Mouse (Mus musculus) forebrain, embryonic 14.5 days (tissue): ENCODE measurements at regions not wholly inside any gene's neighbourhood (a gene's known extent, or its start where the extent isn't known, plus 50 kb on each side); places are given as distances from the start of the nearest gene placed in this dataset.

Experiments used
- ATAC-seq: fragments of 200-750 bp; cut with Nextera tagmentation; 2 replicates; pipeline ENCODE4 v1.8.0; 2017; ENCODE audit warnings: mild to moderate bottlenecking, moderate library complexity
- DNase-seq: peaks from one replicate; pipeline ENCODE4 v3.0.0-alpha.2; 2015; ENCODE audit warnings: low spot score
- H3K27ac ChIP-seq: fragments of 300-500 bp; sonication (generic); 2 replicates; pipeline ENCODE4 v1.5.1; 2014; ENCODE audit warnings: low read depth, mild to moderate bottlenecking, control low read depth, low read length, moderate library complexity
- H3K27me3 ChIP-seq: fragments of 300-500 bp; sonication (generic); replicated peaks from 2 replicates; pipeline ENCODE4 v1.6.1; 2014; ENCODE audit warnings: low read length, control low read depth, mixed read lengths; ENCODE audit not compliant: control insufficient read depth, insufficient read depth
- H3K36me3 ChIP-seq: fragments of 300-500 bp; sonication (generic); 2 replicates; pipeline ENCODE4 v1.6.1; 2014; ENCODE audit warnings: low read length, control low read depth; ENCODE audit not compliant: control insufficient read depth, insufficient read depth
- H3K4me1 ChIP-seq: fragments of 300-500 bp; sonication (generic); 2 replicates; pipeline ENCODE4 v1.6.1; 2014; ENCODE audit warnings: antibody characterized with exemption, low read length, control low read depth; ENCODE audit not compliant: control insufficient read depth, insufficient read depth
- H3K4me2 ChIP-seq: fragments of 300-500 bp; sonication (generic); 2 replicates; pipeline ENCODE4 v1.6.1; 2014; ENCODE audit warnings: mild to moderate bottlenecking, control low read depth, low read length
- H3K4me3 ChIP-seq: fragments of 300-500 bp; sonication (generic); 2 replicates; pipeline ENCODE4 v1.5.1; 2014; ENCODE audit warnings: low read depth, low read length, control low read depth
- H3K9ac ChIP-seq: fragments of 300-500 bp; sonication (generic); 2 replicates; pipeline ENCODE4 v1.6.1; 2014; ENCODE audit warnings: mild to moderate bottlenecking, low read length, control low read depth, moderate library complexity
- H3K9me3 ChIP-seq: fragments of 300-500 bp; sonication (generic); replicated peaks from 2 replicates; pipeline ENCODE4 v1.6.1; 2016; ENCODE audit warnings: low read length, control low read depth, mixed read lengths; ENCODE audit not compliant: control insufficient read depth
- WGBS: fragments of 180-500 bp; shearing (Covaris S2); extraction: QIAGEN DNeasy Blood & Tissue Kit; methylation state at CpG from one replicate; pipeline ENCODE4 v1.1.7; 2014; 5-methylcytosine and 5-hydroxymethylcytosine counted together

DNA sequence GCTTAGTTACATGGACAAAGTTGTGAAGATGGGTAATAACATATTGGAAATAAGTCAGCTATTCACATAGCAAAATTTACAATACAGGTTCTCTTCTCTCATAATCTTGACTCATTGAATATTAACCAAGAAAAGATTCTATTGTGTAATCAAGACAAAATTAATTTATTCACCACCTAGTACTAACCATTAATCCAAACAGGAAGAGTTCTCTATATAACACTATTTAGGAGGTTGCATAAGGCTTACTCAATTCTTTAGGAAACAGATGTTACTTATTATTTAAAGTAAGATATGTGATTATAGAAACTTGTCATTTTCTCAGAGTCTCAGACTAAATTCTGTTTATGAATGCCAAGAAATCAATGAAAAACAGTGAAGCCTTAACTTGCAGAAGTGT is 600.4 kb upstream of the Tusc1 start:
- no peak for ATAC-seq
- Histone ChIP-seq H3K4me1 (no peaks in the 10 kb centered on the region), H3K9me3 (no peaks in the 10 kb centered on the region), H3K4me3 (no peak overlapping the region), H3K4me2 (no peak overlapping the region), H3K36me3 (no peaks in the 10 kb centered on the region), H3K27ac (no peak overlapping the region), H3K9ac (no peak overlapping the region), H3K27me3 (no peaks in the 10 kb centered on the region)
- DNase-seq = no peak

DNA sequence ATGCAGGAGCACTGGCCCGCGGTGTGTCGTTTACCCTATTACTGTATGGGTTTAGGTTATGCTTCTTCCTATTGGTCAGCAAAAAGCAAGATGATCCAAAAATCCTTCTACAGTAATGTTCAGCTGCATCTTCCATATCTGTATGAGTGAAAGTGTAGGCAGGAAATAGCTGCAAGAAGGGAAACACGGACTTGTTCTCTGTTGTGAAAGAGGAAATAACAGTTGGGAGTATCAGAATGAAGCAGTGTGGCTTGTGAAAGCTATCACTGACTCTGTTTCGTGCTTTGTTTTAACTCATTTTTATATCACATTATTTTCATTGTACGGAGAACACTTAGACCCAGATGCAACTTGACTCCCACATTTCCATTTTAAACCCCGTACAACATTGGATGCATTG is 591.8 kb upstream of the Tusc1 start:
- Histone ChIP-seq H3K4me2 (no peak overlapping the region), H3K9ac (no peak overlapping the region), H3K36me3 (no peaks in the 10 kb centered on the region), H3K4me3 (no peak overlapping the region), H3K4me1 (no peaks in the 10 kb centered on the region), H3K9me3 (no peaks in the 10 kb centered on the region), H3K27ac (no peak overlapping the region), H3K27me3 (no peaks in the 10 kb centered on the region)
- ATAC-seq (no peak), DNase-seq (no peak)
- WGBS = 95% methylated on average over 7 of the region's 7 CpGs

DNA sequence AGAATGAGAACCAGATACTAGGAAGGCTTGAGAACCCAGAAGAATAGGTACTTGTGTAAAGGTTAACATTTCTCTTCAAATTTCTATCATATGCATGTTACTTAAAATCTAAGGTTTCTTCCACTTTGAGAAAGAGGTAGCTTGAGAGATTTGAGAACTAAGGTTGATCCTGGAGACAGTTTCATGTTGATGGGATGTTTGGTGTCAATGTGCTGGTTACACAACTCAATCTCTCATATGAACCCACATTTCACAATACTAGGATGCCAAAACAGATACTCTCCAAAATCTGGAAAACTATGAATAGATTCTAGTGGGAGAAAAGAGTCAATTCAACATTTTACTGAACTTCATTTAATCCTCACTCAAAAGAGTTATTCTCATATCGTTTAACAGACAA is 589.1 kb upstream of the Tusc1 start:
- H3K4me3 ChIP-seq = no peak overlapping the region
- no peaks in the 10 kb centered on the region for H3K36me3 ChIP-seq
- no peak for ATAC-seq
- DNase-seq = no peak
- H3K4me2 ChIP-seq = no peak overlapping the region
- WGBS = 90% methylated on average over 1 of the region's 1 CpGs
- no peaks in the 10 kb centered on the region for H3K9me3 ChIP-seq
- no peaks in the 10 kb centered on the region for H3K4me1 ChIP-seq
- no peak overlapping the region for H3K27ac ChIP-seq
- H3K9ac ChIP-seq = no peak overlapping the region
- H3K27me3 ChIP-seq = no peaks in the 10 kb centered on the region

DNA sequence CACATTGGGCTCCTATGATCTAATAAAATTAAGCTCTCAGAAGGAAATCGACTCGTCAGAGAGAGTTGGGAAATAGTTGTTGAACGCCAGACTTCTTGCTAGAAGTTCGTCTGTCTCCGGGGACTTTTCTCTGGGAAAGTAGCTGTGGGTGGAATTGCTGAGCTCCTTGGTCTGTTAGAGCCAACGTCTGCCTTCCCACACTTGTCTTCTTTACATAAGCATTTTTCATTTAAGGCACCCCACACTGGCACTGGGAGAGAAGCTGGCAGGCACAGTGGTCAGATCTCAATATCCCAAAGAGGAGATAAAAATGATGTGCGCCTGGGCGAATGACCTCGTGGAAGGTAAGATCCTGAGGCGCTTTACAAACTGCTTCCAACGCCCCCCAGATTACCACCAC is 551.3 kb upstream of the Tusc1 start:
- no peak for ATAC-seq
- Histone ChIP-seq H3K4me1 (no peaks in the 10 kb centered on the region), H3K9ac (no peak overlapping the region), H3K9me3 (no peaks in the 10 kb centered on the region), H3K27me3 (no peaks in the 10 kb centered on the region), H3K27ac (no peak overlapping the region), H3K36me3 (no peaks in the 10 kb centered on the region), H3K4me3 (no peak overlapping the region), H3K4me2 (no peak overlapping the region)
- no peak for DNase-seq
- 91% methylated on average over 11 of the region's 11 CpGs for WGBS

DNA sequence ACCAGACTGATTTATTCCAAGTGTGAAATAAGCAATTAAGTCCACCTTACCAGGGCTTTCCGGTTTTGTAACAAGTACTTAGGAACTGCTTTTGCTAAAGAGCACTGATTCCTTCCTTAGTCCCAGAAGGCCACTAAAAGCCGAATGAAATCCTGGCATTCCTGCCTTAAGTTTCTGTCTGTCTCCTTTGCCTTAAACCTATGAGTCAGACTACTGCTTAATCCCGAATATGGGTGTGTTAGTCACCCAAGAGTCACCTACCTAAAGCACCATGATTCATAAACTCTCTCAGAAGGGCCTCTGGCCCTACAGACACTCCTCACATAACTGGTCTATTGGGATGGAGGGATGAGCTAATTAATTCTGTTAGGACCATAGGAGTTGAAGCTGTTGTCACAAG is 546.0 kb upstream of the Tusc1 start:
- no peak overlapping the region for H3K27ac ChIP-seq
- no peak overlapping the region for H3K4me3 ChIP-seq
- no peak overlapping the region for H3K9ac ChIP-seq
- H3K4me2 ChIP-seq = no peak overlapping the region
- no peaks in the 10 kb centered on the region for H3K36me3 ChIP-seq
- WGBS = 68% methylated on average over 3 of the region's 3 CpGs
- no peaks in the 10 kb centered on the region for H3K4me1 ChIP-seq
- DNase-seq = no peak
- no peaks in the 10 kb centered on the region for H3K9me3 ChIP-seq
- no peaks in the 10 kb centered on the region for H3K27me3 ChIP-seq
- no peak for ATAC-seq

DNA sequence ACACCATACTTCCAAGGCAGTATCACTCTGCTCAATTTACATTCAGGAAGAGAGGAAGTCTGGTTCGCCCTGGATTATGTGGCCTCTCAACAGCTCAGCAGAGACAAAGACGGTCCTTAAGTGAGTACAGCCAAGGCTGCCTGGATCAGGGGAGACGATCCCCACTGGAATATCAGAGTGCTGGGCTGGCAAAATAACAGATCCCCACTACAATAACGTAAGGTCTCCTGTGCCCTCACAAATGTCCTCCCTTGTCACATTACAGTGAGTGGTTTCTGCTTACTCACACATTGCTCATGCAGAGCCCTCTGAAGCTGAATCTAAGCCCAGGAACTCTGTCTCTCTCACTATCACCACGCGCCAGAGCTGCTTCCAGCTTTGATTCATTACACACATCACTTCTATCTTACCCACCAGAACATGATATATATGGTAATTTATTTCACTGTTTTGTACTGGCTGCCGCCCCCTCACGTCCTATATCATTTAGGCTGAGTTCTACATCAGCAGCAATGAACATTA is 544.1 kb upstream of the Tusc1 start:
- peak; percentile 42; the same call in 1 of the 2 replicates for ATAC-seq
- no peak overlapping the region for H3K27ac ChIP-seq
- no peak overlapping the region for H3K4me2 ChIP-seq
- H3K9me3 ChIP-seq = no peaks in the 10 kb centered on the region
- H3K4me3 ChIP-seq = no peak overlapping the region
- DNase-seq = no peak
- 75% methylated on average over 8 of the region's 8 CpGs for WGBS
- H3K36me3 ChIP-seq = no peaks in the 10 kb centered on the region
- no peak overlapping the region for H3K9ac ChIP-seq
- no peaks in the 10 kb centered on the region for H3K4me1 ChIP-seq
- H3K27me3 ChIP-seq = no peaks in the 10 kb centered on the region

DNA sequence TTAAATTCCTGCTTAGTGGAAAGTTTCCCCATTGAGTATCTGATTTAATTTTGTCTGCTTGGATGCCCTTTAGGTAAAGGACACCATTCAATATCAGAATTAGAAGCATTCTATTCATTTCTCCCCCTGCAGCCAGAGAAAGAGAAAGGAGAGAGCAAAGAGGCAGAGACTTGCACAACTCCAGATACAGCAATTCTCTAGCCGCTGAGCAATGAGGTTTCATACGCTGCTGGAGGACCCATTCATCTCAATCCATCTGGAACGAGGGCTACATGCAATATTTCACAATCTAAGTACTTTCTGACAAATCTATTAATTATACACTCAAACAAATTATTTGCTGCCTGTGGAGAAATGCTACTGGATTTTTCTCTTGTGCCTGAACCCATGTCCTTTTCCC is 538.0 kb upstream of the Tusc1 start:
- no peak for ATAC-seq
- no peak overlapping the region for H3K4me3 ChIP-seq

DNA sequence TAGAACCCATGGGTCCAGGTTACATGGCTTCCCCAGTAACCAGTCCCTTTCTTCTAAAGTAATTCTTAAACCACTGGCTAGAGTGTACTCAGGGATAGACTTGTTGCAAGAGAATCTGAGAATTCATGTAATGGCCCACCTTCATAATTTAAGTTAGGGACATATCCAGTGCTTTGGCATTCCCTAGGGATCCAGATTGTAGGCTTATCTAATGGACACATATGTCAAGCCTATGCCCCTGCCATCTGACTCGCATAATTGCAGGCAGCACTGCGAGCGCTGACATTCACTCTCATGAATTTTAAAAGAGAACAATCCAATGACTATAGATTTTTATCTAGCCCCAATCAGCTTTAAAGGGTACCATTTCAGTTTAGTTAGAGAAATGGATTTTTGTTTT is 518.1 kb upstream of the Tusc1 start:
- no peaks in the 10 kb centered on the region for H3K36me3 ChIP-seq
- H3K9me3 ChIP-seq = no peaks in the 10 kb centered on the region
- ATAC-seq (no peak), DNase-seq (no peak)
- WGBS = 96% methylated on average over 3 of the region's 3 CpGs
- H3K27me3 ChIP-seq = no peaks in the 10 kb centered on the region
- H3K4me2 ChIP-seq = no peak overlapping the region
- no peak overlapping the region for H3K9ac ChIP-seq
- H3K4me3 ChIP-seq = no peak overlapping the region
- H3K27ac ChIP-seq = no peak overlapping the region
- H3K4me1 ChIP-seq = no peaks in the 10 kb centered on the region

More for the DNA sequence above, 538.0 kb upstream of the Tusc1 start:
- 14% methylated on average over 3 of the region's 3 CpGs for WGBS
- Histone ChIP-seq H3K4me1 (no peaks in the 10 kb centered on the region), H3K36me3 (no peaks in the 10 kb centered on the region), H3K9me3 (no peaks in the 10 kb centered on the region), H3K9ac (no peak overlapping the region), H3K4me2 (no peak overlapping the region), H3K27ac (no peak overlapping the region), H3K27me3 (no peaks in the 10 kb centered on the region)
- peak; percentile 10 for DNase-seq

DNA sequence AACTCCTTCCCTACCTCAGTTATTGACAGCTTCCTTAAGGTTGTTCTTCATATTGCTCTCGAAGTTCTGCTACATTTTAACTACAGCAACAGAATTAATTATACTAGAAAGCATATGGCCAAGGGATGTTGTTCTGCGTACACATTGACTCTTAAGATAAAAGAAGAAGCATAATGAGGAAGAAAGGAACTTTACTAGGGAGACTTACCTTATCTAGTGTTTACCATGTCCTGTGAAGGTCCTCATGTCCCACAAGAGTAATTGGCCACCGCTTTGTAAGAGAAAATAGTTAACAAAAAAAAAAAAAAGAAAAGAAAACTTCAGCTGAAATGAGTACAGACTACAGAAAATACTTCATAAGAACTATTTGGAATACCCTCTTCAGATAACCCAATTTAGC is 513.9 kb upstream of the Tusc1 start:
- no peaks in the 10 kb centered on the region for H3K4me1 ChIP-seq
- no peak overlapping the region for H3K4me2 ChIP-seq
- WGBS = 77% methylated on average over 3 of the region's 3 CpGs
- ATAC-seq = no peak
- no peak for DNase-seq
- no peaks in the 10 kb centered on the region for H3K27me3 ChIP-seq
- no peak overlapping the region for H3K9ac ChIP-seq
- no peak overlapping the region for H3K4me3 ChIP-seq
- H3K9me3 ChIP-seq = no peaks in the 10 kb centered on the region
- no peaks in the 10 kb centered on the region for H3K36me3 ChIP-seq
- H3K27ac ChIP-seq = no peak overlapping the region

DNA sequence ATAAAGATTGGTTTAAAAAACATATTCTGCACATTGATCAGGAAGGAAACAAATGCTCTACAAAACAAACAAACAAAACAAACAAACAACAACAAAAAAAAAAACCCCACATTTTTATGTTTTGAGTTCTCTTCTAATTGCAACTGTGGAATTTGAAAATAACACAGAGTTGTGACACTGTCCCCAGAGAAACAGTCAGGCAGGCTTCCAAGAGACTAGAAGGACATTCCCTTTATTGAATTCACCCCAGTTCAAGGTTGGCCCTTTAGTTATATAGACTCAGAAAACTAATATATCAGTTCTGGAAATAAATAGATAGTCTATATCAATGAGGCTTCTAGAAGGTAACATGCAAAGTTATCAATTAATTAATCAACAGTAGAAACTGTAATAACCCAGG is 495.4 kb upstream of the Tusc1 start:
- no peak for ATAC-seq
- no peaks in the 10 kb centered on the region for H3K4me1 ChIP-seq
- no peak overlapping the region for H3K4me3 ChIP-seq
- no peak for DNase-seq
- no peaks in the 10 kb centered on the region for H3K36me3 ChIP-seq
- H3K9ac ChIP-seq = no peak overlapping the region
- H3K9me3 ChIP-seq = no peaks in the 10 kb centered on the region
- H3K27me3 ChIP-seq = no peaks in the 10 kb centered on the region
- H3K4me2 ChIP-seq = no peak overlapping the region
- H3K27ac ChIP-seq = no peak overlapping the region
